Mouse (Mus musculus): ENCODE measurements around the gene Pofut1.

- no peak for TF ChIP-seq CTCF (conservative IDR thresholded peaks at IDR 0.05; ENCODE audit: insufficient read depth, insufficient read length, low read depth, low read length)
- no peak for TF ChIP-seq POLR2A (IDR thresholded peaks at IDR 0.05; ENCODE audit: low read depth, low read length)
Measured at GRCm38 (mm10) chr2:153227959-153228358, 13.4 kb upstream of the Pofut1 start.

Measured in kidney, adult 2 months (tissue).